Comparison of ENCODE assay signal across 9 mouse cellular contexts in genomic region chr6:95223537-95223936, GRCm38 (mm10).
DNase-seq lines count a peak whose midpoint lies in the region; ATAC-seq and TF ChIP-seq lines count a peak whose summit lies in the region.
"Had no signal": no experiment of that assay in that cellular context is flagged by ENCODE, and none has a peak within 500 bp of the region (broad histone marks: within the 10 kb centered on the region; RNA-seq: fewer than 3 reads in every experiment).

No protein-coding gene starts in this region.

- H3K36me3 ChIP-seq in G1E (replicated peaks): no peaks in the 10 kb centered on the region
- H3K36me3 ChIP-seq: liver, embryonic 15.5 days had no signal

- intact Hi-C loops in heart, postnatal 10 days (cut with DNase I): loop anchor here (5.0 to 10.0 kb wide), 2 partner anchors 261 to 1784 kb away; no protein-coding TSS in a partner anchor

- H3K27ac ChIP-seq in bone marrow macrophage, adult 2 months (ENCODE audit: insufficient read depth, low read depth, low read length): no peak overlapping the region
- H3K27ac ChIP-seq in embryonic fibroblast, embryonic 13.5 days (ENCODE audit: insufficient read depth, low read length): no peak overlapping the region
- H3K27ac ChIP-seq in layer of hippocampus, adult 2 months: no peak overlapping the region
- H3K27ac ChIP-seq: liver, embryonic 15.5 days had no signal

- H3K4me1 ChIP-seq in G1E (ENCODE audit: insufficient read depth, low read depth, low read length): no peaks in the 10 kb centered on the region
- H3K4me1 ChIP-seq in bone marrow macrophage, adult 2 months (ENCODE audit: control insufficient read depth, insufficient read depth, low read length): no peaks in the 10 kb centered on the region
- H3K4me1 ChIP-seq in embryonic fibroblast, embryonic 13.5 days (ENCODE audit: control insufficient read depth, insufficient read depth, low read length): no peaks in the 10 kb centered on the region
- H3K4me1 ChIP-seq: liver, embryonic 15.5 days had no signal

- H3K4me3 ChIP-seq in G1E (ENCODE audit: low read depth, low read length): no peak overlapping the region
- H3K4me3 ChIP-seq in bone marrow macrophage, adult 2 months (ENCODE audit: insufficient read depth, low read length): no peak overlapping the region
- no peak overlapping the region for H3K4me3 ChIP-seq in embryonic fibroblast, embryonic 13.5 days (ENCODE audit: insufficient read depth, low read length)
- H3K4me3 ChIP-seq in layer of hippocampus, adult 2 months: no peak overlapping the region
- H3K4me3 ChIP-seq: liver, embryonic 15.5 days had no signal

- 0 out of 2 replicates have a peak, but pooled peaks have one; percentile 28 for TF ChIP-seq CTCF in G1E (IDR thresholded peaks at IDR 0.05; ENCODE audit: low read depth, low read length)
- peak; percentile 85 for TF ChIP-seq CTCF in bone marrow macrophage, adult 2 months (IDR thresholded peaks at IDR 0.05; ENCODE audit: low read depth, low read length)
- TF ChIP-seq CTCF in embryonic fibroblast, embryonic 13.5 days (IDR thresholded peaks at IDR 0.05; ENCODE audit: borderline replicate concordance, insufficient read depth, low read length): peak; percentile 79
- peak; percentile 96 for TF ChIP-seq CTCF in layer of hippocampus, adult 2 months (conservative IDR thresholded peaks at IDR 0.05)

- no peaks in the 10 kb centered on the region for H3K27me3 ChIP-seq in G1E (ENCODE audit: insufficient read depth, low read length)
- H3K27me3 ChIP-seq: liver, embryonic 15.5 days had no signal

- DNase-seq in G1E (ENCODE audit: low spot score): peak; percentile 11
- DNase-seq in heart, postnatal 10 days: peak; percentile 82 to 93
- peak; percentile 81 to 92 for DNase-seq in layer of hippocampus, adult 2 months (ENCODE audit: low spot score in 2 of 2)
- peak; percentile 71 for DNase-seq in lung, postnatal 25 days (ENCODE audit: low spot score)
- peak; percentile 84 to 91 for DNase-seq in right cerebral cortex, postnatal 10 days (ENCODE audit: low spot score in 2 of 2)
- DNase-seq in urinary bladder, postnatal 14 days (ENCODE audit: low spot score): peak; percentile 84

- ATAC-seq in G1E (ENCODE audit: extremely low read depth, insufficient number of reproducible peaks, low FRiP score, poor library complexity, severe bottlenecking): peak; percentile 66

- no peaks in the 10 kb centered on the region for H3K9me3 ChIP-seq in G1E (replicated peaks)
- H3K9me3 ChIP-seq: liver, embryonic 15.5 days had no signal

- TF ChIP-seq POLR2A in bone marrow macrophage, adult 2 months (IDR thresholded peaks at IDR 0.05; ENCODE audit: borderline replicate concordance, low read depth, low read length): no peak
- TF ChIP-seq POLR2A in embryonic fibroblast, embryonic 13.5 days (IDR thresholded peaks at IDR 0.05; ENCODE audit: low read depth, low read length): no peak

Comparison
In these comparisons a context has a peak if more than half of its experiments do, and no peak if none do; other contexts are left out.
1. DNase-seq: peak in every context shown above with its lines; median percentile 88 in heart, postnatal 10 days; 88 in right cerebral cortex, postnatal 10 days; 86 in layer of hippocampus, adult 2 months; 84 in urinary bladder, postnatal 14 days; 71 in lung, postnatal 25 days; 11 in G1E.
2. CTCF ChIP-seq: peak in every context shown above with its lines; median percentile 96 in layer of hippocampus, adult 2 months; 85 in bone marrow macrophage, adult 2 months; 79 in embryonic fibroblast, embryonic 13.5 days; 28 in G1E.